ENCODE assay signal across 13 mouse cellular contexts in genomic region chr16:38753631-38754030, GRCm38 (mm10). TPM values are rescaled to one million over a fixed set of nuclear protein-coding genes. Genes with fewer than 3 reads are reported as not detected.
DNase-seq lines count a peak whose midpoint lies in the region; ATAC-seq and TF ChIP-seq lines count a peak whose summit lies in the region.
"Had no signal": no experiment of that assay in that cellular context is flagged by ENCODE, and none has a peak within 500 bp of the region (broad histone marks: within the 10 kb centered on the region; RNA-seq: fewer than 3 reads in every experiment).

No protein-coding gene starts in this region.

- no peaks in the 10 kb centered on the region for H3K9me3 ChIP-seq in heart, embryonic 11.5 days (replicated peaks; ENCODE audit: control insufficient read depth, low read length)
- no peaks in the 10 kb centered on the region for H3K9me3 ChIP-seq in lung, embryonic 14.5 days (ENCODE audit: low read depth, low read length)
- H3K9me3 ChIP-seq in embryonic facial prominence, embryonic 12.5 days, result no peaks in the 10 kb centered on the region
- H3K9me3 ChIP-seq in limb, embryonic 15.5 days, result no peaks in the 10 kb centered on the region

- DNase-seq in heart, postnatal 36 days, result no peak
- peak; percentile 29 for DNase-seq in lung, embryonic 14.5 days
- DNase-seq in lung, postnatal 36 days, result no peak
- no peak for DNase-seq in adipocyte (ENCODE audit: low spot score)
- DNase-seq in thymus, adult 2 months, result no peak
- DNase-seq: right cerebral cortex, postnatal 4 days had no signal

- H3K36me3 ChIP-seq in heart, embryonic 11.5 days (ENCODE audit: control insufficient read depth, insufficient read depth, low read length), result peaks cover 4% of the 10 kb centered on the region; the same call in 1 of the 2 replicates
- peaks cover 29% of the 10 kb centered on the region for H3K36me3 ChIP-seq in lung, embryonic 14.5 days (ENCODE audit: insufficient read depth)
- H3K36me3 ChIP-seq in embryonic facial prominence, embryonic 12.5 days, result peaks cover 5% of the 10 kb centered on the region; the same call in 1 of the 2 replicates
- H3K36me3 ChIP-seq in limb, embryonic 15.5 days, result peaks cover 11% of the 10 kb centered on the region; the same call in 1 of the 2 replicates
- H3K36me3 ChIP-seq in thymus, adult 2 months (ENCODE audit: control insufficient read depth, insufficient read depth, low read length), result no peaks in the 10 kb centered on the region

- H3K9ac ChIP-seq in heart, embryonic 11.5 days (ENCODE audit: low read depth, low read length), result no peak overlapping the region
- H3K9ac ChIP-seq in lung, embryonic 14.5 days, result no peak overlapping the region
- H3K9ac ChIP-seq in embryonic facial prominence, embryonic 12.5 days, result no peak overlapping the region
- no peak overlapping the region for H3K9ac ChIP-seq in limb, embryonic 15.5 days
- H3K9ac ChIP-seq: liver, embryonic 14.5 days had no signal

- TF ChIP-seq CTCF in lung, embryonic 14.5 days (IDR thresholded peaks at IDR 0.05; ENCODE audit: low read depth), result no peak
- TF ChIP-seq CTCF in thymus, adult 2 months (IDR thresholded peaks at IDR 0.05; ENCODE audit: borderline replicate concordance, control insufficient read depth, extremely low read depth, insufficient read depth, low read length, poor library complexity), result no peak

- WGBS in heart, embryonic 11.5 days (ENCODE audit: insufficient replicate concordance), result 36% methylated on average over 11 of the region's 11 CpGs
- WGBS in lung, embryonic 14.5 days, result 50% methylated on average over 11 of the region's 11 CpGs
- WGBS in embryonic facial prominence, embryonic 12.5 days, result 21% methylated on average over 11 of the region's 11 CpGs
- WGBS in limb, embryonic 15.5 days, result 18% methylated on average over 11 of the region's 11 CpGs
- WGBS in thymus, adult 2 months, result 93% methylated on average over 11 of the region's 11 CpGs

- peak; percentile 23; the same call in 1 of the 2 replicates for ATAC-seq in heart, embryonic 11.5 days (replicated peaks; ENCODE audit: insufficient number of reproducible peaks, low FRiP score, low TSS enrichment)
- no peak for ATAC-seq in lung, embryonic 14.5 days (ENCODE audit: insufficient read depth)
- peak; percentile 75 for ATAC-seq in embryonic facial prominence, embryonic 12.5 days (ENCODE audit: insufficient number of reproducible peaks, insufficient read depth, low FRiP score, low TSS enrichment)
- 0 out of 2 replicates have a peak, but pooled peaks have one; percentile 41 for ATAC-seq in limb, embryonic 15.5 days (ENCODE audit: insufficient number of reproducible peaks, low FRiP score, low TSS enrichment, low read depth)
- ATAC-seq: hindbrain, embryonic 16.5 days had no signal

- H3K4me2 ChIP-seq in heart, embryonic 11.5 days, result no peak overlapping the region; the same call in 1 of the 2 replicates
- no peak overlapping the region; the same call in 1 of the 2 replicates for H3K4me2 ChIP-seq in lung, embryonic 14.5 days
- H3K4me2 ChIP-seq in embryonic facial prominence, embryonic 12.5 days (replicated peaks), result no peak overlapping the region
- H3K4me2 ChIP-seq in limb, embryonic 15.5 days, result no peak overlapping the region

- no peak overlapping the region for H3K4me3 ChIP-seq in heart, embryonic 11.5 days (ENCODE audit: low read depth, low read length)
- no peak overlapping the region for H3K4me3 ChIP-seq in lung, embryonic 14.5 days (ENCODE audit: low read depth, low read length)
- no peak overlapping the region for H3K4me3 ChIP-seq in embryonic facial prominence, embryonic 12.5 days
- H3K4me3 ChIP-seq in limb, embryonic 15.5 days, result no peak overlapping the region
- H3K4me3 ChIP-seq in thymus, adult 2 months (ENCODE audit: control insufficient read depth, insufficient read depth, low read length), result no peak overlapping the region

- TF ChIP-seq POLR2A in thymus, adult 2 months (IDR thresholded peaks at IDR 0.05; ENCODE audit: control insufficient read depth, extremely low read depth, insufficient read depth, low read length, poor library complexity), result no peak

- intact Hi-C loops in heart, postnatal 36 days (cut with DNase I), result no loop called here

- peaks cover 22% of the 10 kb centered on the region for H3K4me1 ChIP-seq in heart, embryonic 11.5 days (ENCODE audit: control insufficient read depth, insufficient read depth, low read length)
- H3K4me1 ChIP-seq in lung, embryonic 14.5 days (ENCODE audit: insufficient read depth), result no peaks in the 10 kb centered on the region; the same call in none of the 2 replicates
- H3K4me1 ChIP-seq in embryonic facial prominence, embryonic 12.5 days, result peaks cover 28% of the 10 kb centered on the region
- H3K4me1 ChIP-seq in limb, embryonic 15.5 days, result peaks cover 16% of the 10 kb centered on the region
- H3K4me1 ChIP-seq in thymus, adult 2 months (replicated peaks; ENCODE audit: control insufficient read depth, insufficient read depth, low read length), result peaks cover 4% of the 10 kb centered on the region; the same call in 1 of the 2 replicates

- peak overlapping the region; percentile 24; the same call in 1 of the 2 replicates for H3K27ac ChIP-seq in heart, embryonic 11.5 days (ENCODE audit: low read depth, low read length)
- H3K27ac ChIP-seq in lung, embryonic 14.5 days (ENCODE audit: low read depth), result no peak overlapping the region
- peak overlapping the region; percentile 50; the same call in 1 of the 2 replicates for H3K27ac ChIP-seq in embryonic facial prominence, embryonic 12.5 days
- no peak overlapping the region for H3K27ac ChIP-seq in limb, embryonic 15.5 days
- H3K27ac ChIP-seq in thymus, adult 2 months (ENCODE audit: control insufficient read depth, insufficient read depth, low read length), result no peak overlapping the region
- H3K27ac ChIP-seq: liver, embryonic 14.5 days had no signal

- H3K27me3 ChIP-seq in heart, embryonic 11.5 days (ENCODE audit: control insufficient read depth, insufficient read depth, low read length), result no peaks in the 10 kb centered on the region
- no peaks in the 10 kb centered on the region for H3K27me3 ChIP-seq in lung, embryonic 14.5 days (ENCODE audit: insufficient read depth, low read length)
- H3K27me3 ChIP-seq in embryonic facial prominence, embryonic 12.5 days, result no peaks in the 10 kb centered on the region
- H3K27me3 ChIP-seq in limb, embryonic 15.5 days, result no peaks in the 10 kb centered on the region
- H3K27me3 ChIP-seq in thymus, adult 2 months (ENCODE audit: control insufficient read depth, insufficient read depth, low read length), result no peaks in the 10 kb centered on the region
- H3K27me3 ChIP-seq: CH12.LX had no signal

RNA-seq across cellular contexts. Expression of gene B4galt4, which starts 11.6 kb away (rescaled TPM):
- polyA plus RNA-seq in heart, embryonic 11.5 days (2014; fragmentation: Nextera tagmentation; extraction: Ambion mirVana), result 31.0 and 33.8 TPM in 2 replicates
- 10 to 100 TPM; 10.1 to 11.9 TPM for total RNA-seq in heart, postnatal 36 days (2021)
- polyA plus RNA-seq in lung, embryonic 14.5 days (2014; fragmentation: Nextera tagmentation; extraction: Ambion mirVana), result 36.6 and 39.0 TPM in 2 replicates
- 30.5 and 32.2 TPM in 2 replicates for polyA plus RNA-seq in embryonic facial prominence, embryonic 12.5 days (2016; fragmentation: Nextera tagmentation; extraction: Ambion mirVana)
- polyA plus RNA-seq in limb, embryonic 15.5 days (2015; fragmentation: Nextera tagmentation; extraction: Ambion mirVana), result 26.4 and 26.5 TPM in 2 replicates
- polyA plus RNA-seq in thymus, adult 2 months (2012; rRNA removed), result 2.1 TPM in 2 replicates
- total RNA-seq: CH12.LX had no signal

RNA-seq across cellular contexts. Expression of gene Arhgap31, which starts 40.6 kb away (rescaled TPM):
- 33.9 and 35.8 TPM in 2 replicates for polyA plus RNA-seq in heart, embryonic 11.5 days (2014; fragmentation: Nextera tagmentation; extraction: Ambion mirVana)
- total RNA-seq in heart, postnatal 36 days (2021), result 10 to 100 TPM; 37.4 to 43.5 TPM
- 21.6 and 22.0 TPM in 2 replicates for polyA plus RNA-seq in lung, embryonic 14.5 days (2014; fragmentation: Nextera tagmentation; extraction: Ambion mirVana)
- 14.3 and 16.5 TPM in 2 replicates for polyA plus RNA-seq in embryonic facial prominence, embryonic 12.5 days (2016; fragmentation: Nextera tagmentation; extraction: Ambion mirVana)
- polyA plus RNA-seq in limb, embryonic 15.5 days (2015; fragmentation: Nextera tagmentation; extraction: Ambion mirVana), result 14.5 and 16.2 TPM in 2 replicates
- polyA plus RNA-seq in thymus, adult 2 months (2012; rRNA removed), result 10.2 and 11.4 TPM in 2 replicates

RNA-seq across cellular contexts. Expression of gene Upk1b, which starts 46.5 kb away (rescaled TPM):
- polyA plus RNA-seq in heart, embryonic 11.5 days (2014; fragmentation: Nextera tagmentation; extraction: Ambion mirVana), result 30.6 and 33.2 TPM in 2 replicates
- total RNA-seq in heart, postnatal 36 days (2021), result 1 to 10 TPM; 3.1 to 5.9 TPM
- polyA plus RNA-seq in lung, embryonic 14.5 days (2014; fragmentation: Nextera tagmentation; extraction: Ambion mirVana), result 15.4 and 16.8 TPM in 2 replicates
- 2.8 and 3.1 TPM in 2 replicates for polyA plus RNA-seq in embryonic facial prominence, embryonic 12.5 days (2016; fragmentation: Nextera tagmentation; extraction: Ambion mirVana)
- polyA plus RNA-seq in limb, embryonic 15.5 days (2015; fragmentation: Nextera tagmentation; extraction: Ambion mirVana), result 127 and 130 TPM in 2 replicates
- polyA plus RNA-seq in thymus, adult 2 months (2012; rRNA removed), result 1.4 and 2.9 TPM in 2 replicates
- total RNA-seq: CH12.LX; megakaryocyte-erythroid progenitor cell, adult 5-6 weeks had no signal

Comparison
In these comparisons a context has a peak if more than half of its experiments do, and no peak if none do; other contexts are left out.
1. H3K27ac ChIP-seq: peak in heart, embryonic 11.5 days (single experiment) and embryonic facial prominence, embryonic 12.5 days (single experiment); none in lung, embryonic 14.5 days (single experiment), limb, embryonic 15.5 days (single experiment) and thymus, adult 2 months (single experiment).